Mouse (Mus musculus): ENCODE measurements around the gene Acvr1. TPM values are rescaled to one million over a fixed set of nuclear protein-coding genes. Genes with fewer than 3 reads are reported as not detected.

The Acvr1 gene
- polyA plus RNA-seq, 2 experiments, result 13.2 to 30.3 TPM

DNA sequence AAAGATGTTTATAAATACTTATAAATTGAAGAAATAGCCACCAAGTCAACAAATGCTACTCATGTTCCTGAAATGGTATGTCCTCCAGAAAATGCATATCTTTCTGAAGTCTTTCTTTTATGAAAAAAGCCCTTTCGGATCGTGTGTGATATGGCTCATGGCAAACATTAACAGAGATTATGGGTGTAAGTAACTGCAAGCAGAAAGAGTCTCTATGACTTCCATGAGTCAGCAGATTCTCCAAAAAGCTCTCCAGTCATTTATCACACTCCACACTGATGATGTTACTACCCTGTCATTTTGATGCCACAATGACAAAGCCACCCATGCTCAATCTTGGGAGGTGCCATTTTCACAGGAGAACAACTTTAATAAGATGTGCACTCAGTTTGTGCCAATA is 132.5 kb downstream of the Acvr1 start:
- ATAC-seq (ENCODE audit: low FRiP score, low read depth), result no peak

DNA sequence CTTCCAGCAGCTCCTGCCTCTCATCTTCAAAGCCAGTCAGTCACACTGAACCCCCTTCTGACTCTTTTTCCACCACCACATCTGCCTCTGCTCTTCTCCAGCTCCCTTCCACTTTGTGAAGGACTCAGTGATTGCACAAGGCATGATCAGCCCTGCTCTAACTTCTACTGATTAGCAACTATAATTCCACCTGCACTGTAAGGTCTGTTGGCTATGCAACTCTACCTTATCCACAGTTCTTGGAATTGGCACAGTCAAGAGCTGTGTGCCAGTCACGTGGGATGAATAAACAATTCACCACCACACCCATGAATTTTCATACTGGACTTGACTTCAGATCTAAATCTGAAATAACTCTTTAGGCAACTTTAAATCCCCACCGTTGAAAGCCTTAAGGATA is 133.6 kb downstream of the Acvr1 start:
- DNase-seq (ENCODE audit: low spot score), result no peak
- no peak overlapping the region for H3K4me2 ChIP-seq (replicated peaks; ENCODE audit: low read depth, low read length, severe bottlenecking)
- H3K27ac ChIP-seq (replicated peaks; ENCODE audit: low read depth, low read length), result no peak overlapping the region
- no peak for ATAC-seq (ENCODE audit: low FRiP score, low read depth)
- no peaks in the 10 kb centered on the region for H3K9me3 ChIP-seq (ENCODE audit: control insufficient read depth, low read length)
- H3K4me3 ChIP-seq (replicated peaks; ENCODE audit: low read length), result no peak overlapping the region
- no peak overlapping the region for H3K9ac ChIP-seq (ENCODE audit: low read depth, low read length, severe bottlenecking)
- no peaks in the 10 kb centered on the region for H3K36me3 ChIP-seq (ENCODE audit: control insufficient read depth, insufficient read depth, low read length)
- H3K4me1 ChIP-seq (ENCODE audit: control insufficient read depth, insufficient read depth, low read length), result peaks cover 7% of the 10 kb centered on the region; the same call in 1 of the 2 replicates
- WGBS, result 83% methylated on average over 2 of the region's 2 CpGs
- TF ChIP-seq POLR2A (IDR thresholded peaks at IDR 0.05; ENCODE audit: borderline replicate concordance, extremely low read depth, insufficient read depth, insufficient read length), result no peak
- no peaks in the 10 kb centered on the region for H3K27me3 ChIP-seq (ENCODE audit: control insufficient read depth, insufficient read depth, low read length)

More for the DNA sequence above, 132.5 kb downstream of the Acvr1 start:
- no peak overlapping the region for H3K27ac ChIP-seq (replicated peaks; ENCODE audit: low read depth, low read length)
- no peak overlapping the region for H3K4me3 ChIP-seq (replicated peaks; ENCODE audit: low read length)
- 83% methylated on average over 2 of the region's 2 CpGs for WGBS
- H3K36me3 ChIP-seq (ENCODE audit: control insufficient read depth, insufficient read depth, low read length), result 0 out of 2 replicates have a peak, but pooled peaks cover 7% of the 10 kb centered on the region
- no peak for DNase-seq (ENCODE audit: low spot score)
- H3K4me1 ChIP-seq (ENCODE audit: control insufficient read depth, insufficient read depth, low read length), result peaks cover 7% of the 10 kb centered on the region; the same call in 1 of the 2 replicates
- no peak overlapping the region for H3K9ac ChIP-seq (ENCODE audit: low read depth, low read length, severe bottlenecking)
- no peaks in the 10 kb centered on the region for H3K27me3 ChIP-seq (ENCODE audit: control insufficient read depth, insufficient read depth, low read length)
- no peaks in the 10 kb centered on the region for H3K9me3 ChIP-seq (ENCODE audit: control insufficient read depth, low read length)
- no peak for TF ChIP-seq POLR2A (IDR thresholded peaks at IDR 0.05; ENCODE audit: borderline replicate concordance, extremely low read depth, insufficient read depth, insufficient read length)
- no peak overlapping the region for H3K4me2 ChIP-seq (replicated peaks; ENCODE audit: low read depth, low read length, severe bottlenecking)

DNA sequence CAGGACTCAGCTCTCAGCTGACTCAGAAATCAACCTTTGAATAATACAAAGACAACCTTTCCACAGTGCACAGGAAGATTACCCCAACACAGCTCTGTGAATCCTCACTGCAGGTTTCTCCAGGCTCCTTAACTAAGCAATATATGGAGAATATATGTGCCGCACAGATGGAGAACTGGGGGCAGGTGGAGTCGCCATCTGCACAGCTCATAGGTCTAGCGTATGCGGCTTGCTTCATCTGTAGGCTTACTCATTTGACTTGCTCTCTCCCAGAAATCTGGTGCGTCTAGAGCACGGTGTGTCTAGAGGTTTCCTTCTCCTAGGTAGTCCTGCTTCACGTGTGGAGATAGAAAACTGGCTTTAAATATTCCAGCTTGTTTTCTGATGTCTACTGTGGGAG is 134.7 kb downstream of the Acvr1 start:
- DNase-seq (ENCODE audit: low spot score), result no peak
- no peak for TF ChIP-seq POLR2A (IDR thresholded peaks at IDR 0.05; ENCODE audit: borderline replicate concordance, extremely low read depth, insufficient read depth, insufficient read length)
- Histone ChIP-seq H3K27me3 (ENCODE audit: control insufficient read depth, insufficient read depth, low read length) (no peaks in the 10 kb centered on the region), H3K4me3 (replicated peaks; ENCODE audit: low read length) (no peak overlapping the region), H3K4me2 (replicated peaks; ENCODE audit: low read depth, low read length, severe bottlenecking) (no peak overlapping the region), H3K9me3 (ENCODE audit: control insufficient read depth, low read length) (no peaks in the 10 kb centered on the region), H3K9ac (ENCODE audit: low read depth, low read length, severe bottlenecking) (no peak overlapping the region), H3K27ac (replicated peaks; ENCODE audit: low read depth, low read length) (no peak overlapping the region), H3K36me3 (ENCODE audit: control insufficient read depth, insufficient read depth, low read length) (no peaks in the 10 kb centered on the region), H3K4me1 (ENCODE audit: control insufficient read depth, insufficient read depth, low read length) (peaks cover 7% of the 10 kb centered on the region; the same call in 1 of the 2 replicates)
- no peak for ATAC-seq (ENCODE audit: low FRiP score, low read depth)
- WGBS, result 91% methylated on average over 7 of the region's 7 CpGs

DNA sequence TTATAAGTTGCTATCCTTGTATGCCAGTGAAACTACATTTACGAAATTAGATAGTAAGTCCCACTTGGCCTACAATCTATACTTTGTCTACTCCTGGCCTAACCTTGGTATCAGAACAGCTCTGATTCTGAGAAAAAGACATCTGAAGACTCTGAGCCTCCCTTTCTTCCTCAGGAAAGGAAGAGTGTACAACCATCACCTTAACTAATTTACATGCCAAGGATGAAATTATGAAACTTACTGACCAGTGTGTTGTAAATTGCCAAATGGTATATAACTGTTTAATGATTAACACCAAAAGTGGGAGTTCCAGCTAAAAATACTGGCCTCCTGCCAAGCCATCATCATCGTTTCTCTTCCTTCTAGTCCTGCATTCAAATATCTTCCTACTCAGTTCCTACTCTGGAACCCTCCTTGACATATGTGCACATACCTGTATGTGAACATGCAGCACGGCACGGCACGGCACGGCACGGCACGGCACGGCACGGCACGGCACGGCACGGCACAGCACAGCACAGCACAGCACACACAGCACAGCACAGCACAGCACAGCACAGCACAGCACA is 141.4 kb downstream of the Acvr1 start:
- no peak for DNase-seq (ENCODE audit: low spot score)
- Histone ChIP-seq H3K4me2 (replicated peaks; ENCODE audit: low read depth, low read length, severe bottlenecking) (no peak overlapping the region), H3K4me3 (replicated peaks; ENCODE audit: low read length) (no peak overlapping the region), H3K27me3 (ENCODE audit: control insufficient read depth, insufficient read depth, low read length) (no peaks in the 10 kb centered on the region), H3K4me1 (ENCODE audit: control insufficient read depth, insufficient read depth, low read length) (no peaks in the 10 kb centered on the region), H3K9me3 (ENCODE audit: control insufficient read depth, low read length) (no peaks in the 10 kb centered on the region), H3K36me3 (ENCODE audit: control insufficient read depth, insufficient read depth, low read length) (no peaks in the 10 kb centered on the region), H3K9ac (ENCODE audit: low read depth, low read length, severe bottlenecking) (no peak overlapping the region), H3K27ac (replicated peaks; ENCODE audit: low read depth, low read length) (no peak overlapping the region)
- no peak for TF ChIP-seq POLR2A (IDR thresholded peaks at IDR 0.05; ENCODE audit: borderline replicate concordance, extremely low read depth, insufficient read depth, insufficient read length)
- 96% methylated on average over 13 of the region's 13 CpGs for WGBS
- ATAC-seq (ENCODE audit: low FRiP score, low read depth), result no peak

DNA sequence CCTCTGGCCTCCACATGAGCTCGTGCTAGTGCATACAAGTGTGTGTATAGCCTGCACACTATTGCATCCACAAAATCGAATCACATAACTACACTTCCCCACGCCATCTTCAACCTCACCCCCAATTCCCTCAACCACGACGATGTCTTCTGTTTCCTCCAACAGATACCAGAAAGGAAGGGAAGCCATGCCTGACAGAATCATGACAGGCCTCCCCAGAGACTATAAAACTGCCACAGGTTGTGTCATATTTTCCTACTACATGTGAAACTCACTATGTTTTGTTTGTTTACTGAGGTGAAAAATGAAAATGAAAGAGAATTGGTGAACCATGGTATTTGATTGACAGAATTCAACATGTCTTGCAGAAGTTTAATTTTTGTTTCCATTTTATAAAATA is 143.6 kb downstream of the Acvr1 start:
- no peak overlapping the region for H3K4me2 ChIP-seq (replicated peaks; ENCODE audit: low read depth, low read length, severe bottlenecking)
- H3K36me3 ChIP-seq (ENCODE audit: control insufficient read depth, insufficient read depth, low read length), result no peaks in the 10 kb centered on the region; the same call in 1 of the 2 replicates
- DNase-seq (ENCODE audit: low spot score) (no peak), ATAC-seq (ENCODE audit: low FRiP score, low read depth) (no peak)
- no peaks in the 10 kb centered on the region for H3K4me1 ChIP-seq (ENCODE audit: control insufficient read depth, insufficient read depth, low read length)
- H3K9ac ChIP-seq (ENCODE audit: low read depth, low read length, severe bottlenecking), result no peak overlapping the region
- H3K27me3 ChIP-seq (ENCODE audit: control insufficient read depth, insufficient read depth, low read length), result no peaks in the 10 kb centered on the region
- no peak overlapping the region for H3K4me3 ChIP-seq (replicated peaks; ENCODE audit: low read length)
- TF ChIP-seq POLR2A (IDR thresholded peaks at IDR 0.05; ENCODE audit: borderline replicate concordance, extremely low read depth, insufficient read depth, insufficient read length), result no peak
- H3K9me3 ChIP-seq (ENCODE audit: control insufficient read depth, low read length), result no peaks in the 10 kb centered on the region
- H3K27ac ChIP-seq (replicated peaks; ENCODE audit: low read depth, low read length), result no peak overlapping the region
- WGBS, result 82% methylated on average over 5 of the region's 5 CpGs

Measured in limb, embryonic 14.5 days (tissue).